Mouse (Mus musculus): ENCODE results near the gene Sgsh. TPM values are rescaled to one million over a fixed set of nuclear protein-coding genes. Genes with fewer than 3 reads are reported as not detected.

The Sgsh gene
- 10 to 100 TPM; 15.1 to 19.5 TPM for polyA plus RNA-seq (2017; shearing (Covaris generic))

DNA sequence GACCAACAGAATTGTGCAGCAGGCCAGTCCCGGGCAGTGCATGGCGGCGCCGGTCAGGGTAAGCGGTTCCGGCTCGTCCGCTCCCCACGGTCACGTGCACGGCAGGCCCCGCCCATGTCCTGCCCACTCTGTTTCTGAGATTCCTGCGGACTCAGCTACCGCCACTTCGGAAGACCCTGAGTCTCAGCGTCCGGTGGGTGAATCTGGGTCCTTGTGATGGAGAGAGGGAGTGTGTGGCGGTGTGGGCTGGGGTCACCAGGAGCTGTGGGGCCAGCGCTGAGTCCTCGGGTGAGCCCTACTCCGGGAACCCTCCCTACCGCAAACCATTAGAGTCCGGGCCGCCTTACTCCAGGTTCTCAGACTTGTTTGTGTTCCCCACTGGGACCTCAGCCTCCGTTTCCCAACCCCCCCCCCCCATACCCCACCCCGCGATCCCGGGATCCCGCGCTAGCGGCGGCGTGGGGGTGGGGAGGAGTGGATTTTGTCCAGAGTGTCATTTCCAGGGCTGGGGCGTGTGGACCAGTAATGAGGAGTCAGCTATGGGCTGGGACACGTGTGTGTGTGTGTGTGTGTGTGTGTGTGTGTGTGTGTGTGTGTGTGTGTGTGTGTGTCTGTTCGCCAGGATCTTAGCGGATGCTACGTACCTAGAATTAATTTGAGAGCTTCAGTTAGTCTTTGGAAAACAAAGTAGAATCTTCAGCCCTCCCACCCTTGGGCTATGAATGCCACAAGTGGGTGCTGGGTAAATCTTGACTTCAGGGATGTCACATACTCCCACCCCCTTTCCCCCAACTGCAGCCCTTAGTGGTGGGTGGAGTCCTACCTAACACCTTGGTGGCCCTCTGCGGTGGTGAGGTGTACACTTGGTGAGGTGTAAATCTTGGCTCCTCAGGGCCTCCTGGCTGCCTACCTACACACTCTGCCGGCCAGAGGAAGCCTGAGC, at the start of gene Sgsh, which contains the start of gene Slc26a11:
Gene Sgsh, minus strand, starts transcription at position 94 of the 943 bp plus-strand sequence.
Gene Slc26a11, plus strand, starts transcription at position 115 of the 943 bp plus-strand sequence.

DNA sequence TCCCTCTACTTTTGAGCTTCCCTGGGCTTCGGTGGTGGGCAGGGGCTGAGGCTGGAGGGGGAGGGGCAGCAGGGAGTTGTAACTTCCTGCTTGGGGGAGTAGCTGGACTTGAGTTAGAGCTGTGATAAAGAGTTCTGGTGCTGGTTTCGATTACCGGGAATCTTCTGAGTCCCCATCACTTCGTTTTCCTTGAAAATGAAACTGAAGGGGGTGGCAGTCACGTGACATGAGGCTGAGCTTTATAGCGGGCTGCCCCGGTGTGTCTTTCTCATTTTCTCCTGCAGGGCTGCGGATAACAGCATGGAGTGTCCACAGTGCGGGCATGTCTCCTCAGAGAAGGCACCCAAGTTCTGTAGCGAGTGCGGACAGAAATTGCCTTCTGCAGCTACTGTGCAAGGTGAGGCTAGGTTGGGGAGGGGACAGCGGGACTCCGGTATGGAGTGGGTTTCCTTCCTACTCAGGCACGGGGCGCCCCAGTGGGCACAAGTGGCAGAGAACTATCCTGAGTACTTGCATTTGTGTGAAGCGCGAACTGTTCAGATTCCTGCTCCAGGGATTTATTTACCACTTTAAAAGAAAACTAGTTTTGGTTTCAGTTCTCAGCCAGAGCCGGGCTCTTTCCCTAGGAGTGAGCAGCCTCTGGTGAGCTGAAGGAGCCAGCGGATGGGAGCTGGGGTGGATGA, 37.6 kb upstream of the Sgsh start, which contains the start of gene Rnf213:
Gene Rnf213, plus strand, starts transcription at position 301 of the 683 bp plus-strand sequence.

DNA sequence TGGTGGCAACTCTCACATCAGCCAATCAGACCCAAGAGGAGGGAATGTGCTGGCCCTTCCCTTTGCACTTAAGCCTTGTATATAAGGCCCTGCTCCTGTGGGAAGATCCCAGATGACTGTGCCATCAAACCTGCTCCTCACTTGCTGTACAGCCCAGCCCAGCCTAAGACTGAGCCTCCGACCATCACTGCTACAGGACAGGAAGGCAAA, 47.8 kb downstream of the Sgsh start, which contains the start of gene Card14:
Gene Card14, plus strand, starts transcription at position 111 of the 210 bp plus-strand sequence.

DNA sequence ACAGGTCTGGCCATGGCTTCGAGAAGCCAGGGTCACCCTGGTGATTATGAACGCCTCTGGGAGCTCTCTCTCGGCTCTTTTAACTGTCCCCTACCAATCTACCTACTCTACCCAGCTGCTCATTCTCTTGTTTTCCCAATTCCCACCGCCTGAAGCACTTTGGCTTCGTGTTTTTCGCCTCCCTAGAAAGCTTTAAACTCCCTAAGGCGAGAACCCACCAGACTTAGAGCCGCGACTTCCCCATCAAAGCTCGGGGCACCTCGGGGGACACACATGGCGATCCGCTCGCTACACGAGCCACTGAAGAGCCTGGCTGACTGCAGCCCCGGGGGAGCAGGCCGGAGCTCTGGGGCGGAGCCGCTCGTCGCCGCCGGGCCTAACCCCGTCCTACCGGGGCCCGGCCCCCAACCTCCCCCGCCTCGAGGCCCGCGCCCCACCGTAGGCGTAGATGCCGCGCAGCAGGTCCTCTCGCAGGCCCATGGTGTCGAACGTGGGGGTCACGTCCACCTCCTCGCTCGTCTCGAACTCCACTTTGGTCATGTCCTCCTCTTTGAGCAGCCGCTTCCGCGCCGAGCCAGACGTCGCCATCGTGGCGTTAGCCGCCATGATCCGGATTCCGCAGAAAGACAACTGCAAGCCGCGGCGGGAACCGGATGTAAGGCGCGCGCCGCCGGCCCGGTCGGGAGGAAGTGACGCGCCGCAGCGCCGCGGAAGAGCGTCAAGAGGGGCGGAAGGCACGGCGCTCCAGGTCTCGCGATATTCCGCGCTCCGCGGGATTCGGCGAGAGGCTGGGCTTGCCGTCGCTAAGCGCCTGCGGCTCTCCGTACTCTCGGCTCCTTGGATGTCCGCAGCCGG, 55.7 kb downstream of the Sgsh start, which contains the start of gene Eif4a3:
Gene Eif4a3, minus strand, starts transcription at position 699 of the 855 bp plus-strand sequence.

Other genes starting within 250 kb of the Sgsh start
- under 1 TPM; 0.33 to 0.49 TPM for gene Tbc1d16, start 127.0 kb downstream of the Sgsh start, polyA plus RNA-seq (2017; shearing (Covaris generic))
- gene Ccdc40, start 127.0 kb downstream of the Sgsh start, polyA plus RNA-seq (2017; shearing (Covaris generic)): 1 to 10 TPM; 1.7 to 1.8 TPM
- 10 to 100 TPM in 1 of 2 experiments, 1 to 10 TPM in 1; 7.3 to 17.3 TPM for gene Gaa, start 87.6 kb downstream of the Sgsh start, polyA plus RNA-seq (2017; shearing (Covaris generic))
- 100 to 1,000 TPM; 263 to 344 TPM for gene Eif4a3, start 55.4 kb downstream of the Sgsh start, polyA plus RNA-seq (2017; shearing (Covaris generic))
- under 1 TPM in 1 of 2 experiments, not detected in 1; 0.12 TPM for gene Card14, start 47.8 kb downstream of the Sgsh start, polyA plus RNA-seq (2017; shearing (Covaris generic))
- 10 to 100 TPM; 12.9 to 22.0 TPM for gene Slc26a11, start within 50 bp of the Sgsh start, polyA plus RNA-seq (2017; shearing (Covaris generic))
- 10 to 100 TPM; 18.9 to 23.9 TPM for gene Rnf213, start 37.6 kb upstream of the Sgsh start, polyA plus RNA-seq (2017; shearing (Covaris generic))
- 10 to 100 TPM; 24.5 TPM for gene Endov, start 135.8 kb upstream of the Sgsh start, polyA plus RNA-seq (2017; shearing (Covaris generic))
- not detected for gene Nptx1, start 192.2 kb upstream of the Sgsh start, polyA plus RNA-seq (2017; shearing (Covaris generic))
- gene Rptor, start 247.4 kb upstream of the Sgsh start, polyA plus RNA-seq (2017; shearing (Covaris generic)): 10 to 100 TPM; 13.5 to 16.6 TPM

Data from activated CD4-positive, CD25-positive, alpha-beta regulatory T cell (primary cell).